Mouse (Mus musculus) cortical plate, adult 2 months (tissue): Measurements from ENCODE around the gene Ugt1a1. TPM values are rescaled to one million over a fixed set of nuclear protein-coding genes. Genes with fewer than 3 reads are reported as not detected.
"Not testable (repeated sequence)": the region's sequence is repeated elsewhere in the genome, so short reads cannot be mapped to it uniquely, and the experiment has no call there.

Experiments
- H3K27ac ChIP-seq: fragments of 200-500 bp; 2 replicates; pipeline ENCODE4 v1.5.1; 2012; ENCODE audit warnings: low read length, control low read depth, inconsistent platforms; ENCODE audit not compliant: insufficient read depth
- H3K4me1 ChIP-seq: fragments of 200-500 bp; 2 replicates; pipeline ENCODE4 v1.6.1; 2011; ENCODE audit warnings: low read length; ENCODE audit not compliant: control insufficient read depth, insufficient read depth
- H3K4me3 ChIP-seq: fragments of 200-500 bp; 2 replicates; pipeline ENCODE4 v1.5.1; 2011; ENCODE audit warnings: mild to moderate bottlenecking, low read length, control low read depth; ENCODE audit not compliant: insufficient read depth
- CTCF ChIP-seq: fragments of 200-500 bp; IDR thresholded peaks from 2 replicates; pipeline ENCODE4 v1.5.1; 2011; ENCODE audit warnings: mild to moderate bottlenecking, control low read depth, low read length; ENCODE audit not compliant: insufficient read depth; ENCODE audit errors: extremely low read depth
- POLR2A ChIP-seq: fragments of 200-500 bp; IDR thresholded peaks from 2 replicates; pipeline ENCODE4 v1.6.1; 2011; ENCODE audit warnings: mild to moderate bottlenecking, low read length, control low read depth; ENCODE audit not compliant: insufficient read depth; ENCODE audit errors: extremely low read depth
- polyA plus RNA-seq: library from polyadenylated mRNA; depleted of rRNA; stranded (reverse); fragments of >200 nt; gene quantifications from 2 replicates; pipeline ENCODE4 v1.2.3, GENCODE M21; 2012

Gene Ugt1a1
- polyA plus RNA-seq, 1 experiment, result 0.06 TPM

GRCm38 (mm10) chr1:88217144-88217543, 5.4 kb downstream of the Ugt1a1 start:
- H3K27ac ChIP-seq, result no peak overlapping the region
- TF ChIP-seq POLR2A (no peak), CTCF (no peak)
- H3K4me3 ChIP-seq, result no peak overlapping the region
- no peaks in the 10 kb centered on the region for H3K4me1 ChIP-seq

GRCm38 (mm10) chr1:88217576-88217975, 5.8 kb downstream of the Ugt1a1 start:
- H3K4me1 ChIP-seq, result no peaks in the 10 kb centered on the region
- no peak for TF ChIP-seq CTCF
- TF ChIP-seq POLR2A, result no peak
- H3K27ac ChIP-seq, result no peak overlapping the region
- H3K4me3 ChIP-seq, result no peak overlapping the region

GRCm38 (mm10) chr1:88218051-88218450, 6.3 kb downstream of the Ugt1a1 start:
- Histone ChIP-seq H3K27ac (no peak overlapping the region), H3K4me1 (no peaks in the 10 kb centered on the region), H3K4me3 (no peak overlapping the region)
- TF ChIP-seq POLR2A (no peak), CTCF (no peak)

- no peak overlapping the region for H3K4me3 ChIP-seq
- H3K4me1 ChIP-seq, result no peaks in the 10 kb centered on the region
- TF ChIP-seq POLR2A (no peak), CTCF (no peak)
- H3K27ac ChIP-seq, result no peak overlapping the region
Measured at GRCm38 (mm10) chr1:88218591-88218990, 6.8 kb downstream of the Ugt1a1 start.

GRCm38 (mm10) chr1:88219054-88219453, 7.3 kb downstream of the Ugt1a1 start:
- TF ChIP-seq POLR2A (no peak), CTCF (no peak)
- Histone ChIP-seq H3K4me3 (no peak overlapping the region), H3K4me1 (no peaks in the 10 kb centered on the region)

GRCm38 (mm10) chr1:88220336-88220735, 8.6 kb downstream of the Ugt1a1 start:
- Histone ChIP-seq H3K4me3 (no peak overlapping the region), H3K4me1 (no peaks in the 10 kb centered on the region), H3K27ac (no peak overlapping the region)
- TF ChIP-seq POLR2A (no peak), CTCF (no peak)

More at GRCm38 (mm10) chr1:88219054-88219453, 7.3 kb downstream of the Ugt1a1 start:
- H3K27ac ChIP-seq, result no peak overlapping the region

GRCm38 (mm10) chr1:88222216-88222615, 10.5 kb downstream of the Ugt1a1 start:
- H3K4me1 ChIP-seq, result no peaks in the 10 kb centered on the region
- H3K4me3 ChIP-seq, result no peak overlapping the region
- H3K27ac ChIP-seq, result no peak overlapping the region
- TF ChIP-seq POLR2A (no peak), CTCF (no peak)

GRCm38 (mm10) chr1:88223011-88223515, 11.3 kb downstream of the Ugt1a1 start:
- not testable (repeated sequence) for H3K27ac ChIP-seq, H3K4me1 ChIP-seq, H3K4me3 ChIP-seq

- Histone ChIP-seq H3K4me1 (no peaks in the 10 kb centered on the region), H3K4me3 (no peak overlapping the region), H3K27ac (no peak overlapping the region)
- TF ChIP-seq POLR2A (no peak), CTCF (no peak)
Measured at GRCm38 (mm10) chr1:88223591-88223990, 11.8 kb downstream of the Ugt1a1 start.

GRCm38 (mm10) chr1:88224029-88224776, 12.4 kb downstream of the Ugt1a1 start:
- TF ChIP-seq POLR2A, result no peak
- no peaks in the 10 kb centered on the region for H3K4me1 ChIP-seq
- H3K4me3 ChIP-seq, result no peak overlapping the region
- no peak overlapping the region for H3K27ac ChIP-seq

- not testable (repeated sequence) for H3K4me1 ChIP-seq, H3K4me3 ChIP-seq, H3K27ac ChIP-seq
Measured at GRCm38 (mm10) chr1:88225301-88225700, 13.5 kb downstream of the Ugt1a1 start.
